Mouse (Mus musculus) hindbrain, embryonic 15.5 days (tissue): ENCODE data around the gene Sp140. TPM values are rescaled to one million over a fixed set of nuclear protein-coding genes. Genes with fewer than 3 reads are reported as not detected.
A peak's percentile ranks its signal among the peaks of the same experiment; 100 is the strongest.
"Not testable (repeated sequence)": the region's sequence is repeated elsewhere in the genome, so short reads cannot be mapped to it uniquely, and the experiment has no call there.

ENCODE experiments used
- ATAC-seq: fragments of 200-750 bp; cut with Nextera tagmentation; 2 replicates; pipeline ENCODE4 v1.8.0; 2017; ENCODE audit warnings: low read depth, moderate number of reproducible peaks, moderate TSS enrichment; ENCODE audit not compliant: low FRiP score
- H3K27ac ChIP-seq: fragments of 300-500 bp; sonication (generic); replicated peaks from 2 replicates; pipeline ENCODE4 v1.5.1; 2015; ENCODE audit warnings: mild to moderate bottlenecking, inconsistent platforms
- H3K27me3 ChIP-seq: fragments of 300-500 bp; sonication (generic); 2 replicates; pipeline ENCODE4 v1.6.1; 2015; ENCODE audit warnings: control low read depth, inconsistent platforms
- H3K36me3 ChIP-seq: fragments of 300-500 bp; sonication (generic); 2 replicates; pipeline ENCODE4 v1.6.1; 2015; ENCODE audit warnings: control low read depth, inconsistent platforms
- H3K4me1 ChIP-seq: fragments of 300-500 bp; sonication (generic); replicated peaks from 2 replicates; pipeline ENCODE4 v1.6.1; 2015; ENCODE audit warnings: control low read depth, inconsistent platforms
- H3K4me2 ChIP-seq: fragments of 300-500 bp; sonication (generic); 2 replicates; pipeline ENCODE4 v1.6.1; 2015; ENCODE audit warnings: moderate library complexity, mild to moderate bottlenecking, inconsistent platforms
- H3K4me3 ChIP-seq: fragments of 300-500 bp; sonication (generic); 2 replicates; pipeline ENCODE4 v1.5.1; 2015; ENCODE audit warnings: mild to moderate bottlenecking, inconsistent platforms
- H3K9ac ChIP-seq: fragments of 300-500 bp; sonication (generic); 2 replicates; pipeline ENCODE4 v1.6.1; 2015; ENCODE audit warnings: inconsistent platforms
- H3K9me3 ChIP-seq: fragments of 300-500 bp; sonication (generic); 2 replicates; pipeline ENCODE4 v1.6.1; 2016; ENCODE audit warnings: control low read depth, inconsistent platforms
- WGBS: fragments of 180-500 bp; shearing (Covaris S2); methylation state at CpG from one replicate; pipeline ENCODE4 v1.1.7; 2015; 5-methylcytosine and 5-hydroxymethylcytosine counted together
- polyA plus RNA-seq: library from polyadenylated mRNA; unstranded; fragments of >200 nt; fragmentation: Nextera tagmentation; extraction: Ambion mirVana; gene quantifications from 2 replicates; pipeline ENCODE4 v1.2.1, GENCODE M21; 2015

Sp140 gene
- polyA plus RNA-seq: 0.49 and 0.64 TPM in 2 replicates

DNA sequence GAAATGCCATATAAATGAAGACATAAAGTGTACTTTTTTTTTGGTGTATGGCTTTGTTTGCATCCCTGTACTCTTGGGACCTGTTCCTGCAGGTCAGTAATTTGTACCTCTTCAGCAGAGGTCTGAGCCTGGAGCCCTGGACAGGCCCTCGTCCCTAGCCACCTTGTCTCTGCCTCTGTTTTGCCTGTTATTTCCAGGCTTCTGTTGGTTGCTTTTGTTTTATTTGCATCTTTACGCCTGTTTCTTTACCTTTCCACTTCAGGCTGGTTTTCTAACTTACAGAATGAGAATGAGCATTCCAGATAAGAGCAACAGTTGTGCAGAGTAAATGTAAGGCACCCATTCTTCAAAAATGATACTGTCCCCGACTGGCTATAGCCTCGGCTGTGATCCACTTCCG is at the start of gene Sp140:
Gene Sp140 (plus strand): TSS at position 301 of the 400 bp plus-strand sequence.
- H3K9ac ChIP-seq, H3K27me3 ChIP-seq, ATAC-seq, H3K27ac ChIP-seq, H3K4me1 ChIP-seq, H3K36me3 ChIP-seq, H3K4me3 ChIP-seq, H3K4me2 ChIP-seq, H3K9me3 ChIP-seq: not testable (repeated sequence)
- WGBS: no CpG with 5 or more reads among the region's 5 CpGs

DNA sequence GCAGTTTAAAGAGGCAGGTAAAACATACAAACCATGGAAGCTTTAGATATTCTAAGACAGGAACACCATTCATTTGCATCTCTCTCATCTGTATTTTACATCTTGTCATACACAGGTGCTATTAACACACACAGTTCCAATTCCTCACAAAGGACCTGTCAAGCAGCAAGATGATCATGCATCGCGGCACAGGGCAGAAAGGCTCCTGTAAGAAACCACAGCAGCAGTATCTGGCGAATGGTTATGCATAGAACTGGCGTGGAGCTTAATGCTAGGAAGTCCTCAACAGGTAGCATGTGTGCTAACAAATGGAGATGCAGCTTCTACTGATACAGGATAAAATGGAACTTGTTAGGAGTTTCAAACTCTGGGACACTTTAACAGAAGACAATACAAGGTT is 44.9 kb upstream of the Sp140 start:
- not testable (repeated sequence) for H3K9me3 ChIP-seq, H3K4me2 ChIP-seq, H3K36me3 ChIP-seq, ATAC-seq, H3K27ac ChIP-seq, H3K27me3 ChIP-seq, H3K4me1 ChIP-seq, H3K9ac ChIP-seq, H3K4me3 ChIP-seq
- 80% methylated on average over 4 of the region's 4 CpGs for WGBS

DNA sequence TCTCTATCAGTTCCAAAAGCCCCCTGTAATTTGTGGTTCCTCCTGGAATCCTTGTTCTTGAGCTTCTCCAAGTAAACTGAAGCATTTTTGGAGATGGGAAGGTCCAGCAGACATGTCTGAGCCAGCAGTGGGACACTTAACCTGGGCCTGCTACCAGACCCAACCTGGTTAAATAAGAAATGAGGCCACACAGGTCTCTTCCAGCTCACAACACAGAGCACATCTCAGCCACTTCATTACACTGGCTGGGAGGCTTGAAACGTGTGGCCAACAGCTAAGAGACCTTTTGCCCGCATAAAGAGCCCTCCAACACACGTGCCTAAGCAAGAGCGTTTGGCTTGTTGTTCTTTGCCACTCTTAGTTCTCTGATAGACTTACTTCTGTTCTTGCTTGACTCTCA is 26.6 kb upstream of the Sp140 start:
- 73% methylated on average over 4 of the region's 4 CpGs for WGBS
- ATAC-seq, H3K9me3 ChIP-seq, H3K27ac ChIP-seq, H3K36me3 ChIP-seq, H3K4me1 ChIP-seq, H3K9ac ChIP-seq, H3K27me3 ChIP-seq, H3K4me2 ChIP-seq, H3K4me3 ChIP-seq: not testable (repeated sequence)

DNA sequence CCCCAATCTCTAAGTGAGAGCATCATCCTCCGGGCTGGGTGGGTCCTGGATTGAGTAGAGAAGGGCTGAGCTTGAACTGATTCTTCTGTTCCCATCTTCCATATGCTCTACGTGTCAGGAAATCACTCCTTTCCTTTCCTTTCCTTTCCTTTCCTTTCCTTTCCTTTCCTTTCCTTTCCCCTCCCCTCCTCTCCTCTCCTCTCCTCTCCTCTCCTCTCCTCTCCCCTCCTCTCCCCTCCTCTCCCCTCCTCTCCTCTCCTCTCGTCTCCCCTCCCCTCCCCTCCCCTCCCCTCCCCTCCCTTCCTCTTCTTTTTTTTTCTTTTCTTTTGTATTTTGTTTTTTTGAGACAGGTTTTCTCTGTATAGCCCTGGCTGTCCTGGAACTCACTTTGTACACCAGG is 24.8 kb upstream of the Sp140 start, which contains the start of gene G530012D18Rik:
Gene G530012D18Rik (plus strand): TSS at position 301 of the 400 bp plus-strand sequence.
- not testable (repeated sequence) for H3K4me3 ChIP-seq, H3K27ac ChIP-seq, ATAC-seq, H3K9ac ChIP-seq, H3K9me3 ChIP-seq, H3K36me3 ChIP-seq, H3K4me2 ChIP-seq, H3K4me1 ChIP-seq, H3K27me3 ChIP-seq
- 81% methylated on average over 2 of the region's 3 CpGs for WGBS

DNA sequence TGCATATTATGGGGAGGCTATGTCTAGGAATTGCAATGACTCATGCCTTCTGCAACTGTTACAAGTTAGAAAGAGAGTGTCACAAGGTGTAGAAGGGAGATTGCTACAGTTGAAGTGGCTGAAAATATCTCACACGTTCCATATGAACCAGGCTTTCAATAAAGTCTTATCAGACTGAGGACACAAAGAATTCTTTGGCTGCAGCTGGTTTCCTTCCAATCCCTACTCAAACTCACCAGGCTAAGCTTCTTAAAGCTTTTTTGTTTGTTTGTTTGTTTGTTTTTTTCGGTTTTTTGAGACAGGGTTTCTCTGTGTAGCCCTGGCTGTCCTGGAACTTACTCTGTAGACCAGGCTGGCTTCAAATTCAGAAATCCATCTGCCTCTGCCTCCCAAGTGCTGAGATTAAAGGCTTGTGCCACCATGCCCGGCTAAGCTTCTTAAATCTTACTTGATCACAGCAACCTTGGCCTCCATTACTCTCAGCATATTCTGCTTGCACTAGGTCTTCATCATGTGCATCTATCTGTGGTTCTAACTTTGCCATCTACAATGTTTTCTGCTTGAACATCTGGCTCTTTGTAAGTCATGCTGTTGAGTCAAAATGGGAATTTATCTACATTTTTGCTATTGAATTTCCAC is 21.7 kb upstream of the Sp140 start:
- not testable (repeated sequence) for H3K4me3 ChIP-seq, H3K27ac ChIP-seq, H3K9ac ChIP-seq, H3K36me3 ChIP-seq, H3K4me1 ChIP-seq, H3K4me2 ChIP-seq, H3K9me3 ChIP-seq, ATAC-seq, H3K27me3 ChIP-seq
- 77% methylated on average over 3 of the region's 3 CpGs for WGBS

DNA sequence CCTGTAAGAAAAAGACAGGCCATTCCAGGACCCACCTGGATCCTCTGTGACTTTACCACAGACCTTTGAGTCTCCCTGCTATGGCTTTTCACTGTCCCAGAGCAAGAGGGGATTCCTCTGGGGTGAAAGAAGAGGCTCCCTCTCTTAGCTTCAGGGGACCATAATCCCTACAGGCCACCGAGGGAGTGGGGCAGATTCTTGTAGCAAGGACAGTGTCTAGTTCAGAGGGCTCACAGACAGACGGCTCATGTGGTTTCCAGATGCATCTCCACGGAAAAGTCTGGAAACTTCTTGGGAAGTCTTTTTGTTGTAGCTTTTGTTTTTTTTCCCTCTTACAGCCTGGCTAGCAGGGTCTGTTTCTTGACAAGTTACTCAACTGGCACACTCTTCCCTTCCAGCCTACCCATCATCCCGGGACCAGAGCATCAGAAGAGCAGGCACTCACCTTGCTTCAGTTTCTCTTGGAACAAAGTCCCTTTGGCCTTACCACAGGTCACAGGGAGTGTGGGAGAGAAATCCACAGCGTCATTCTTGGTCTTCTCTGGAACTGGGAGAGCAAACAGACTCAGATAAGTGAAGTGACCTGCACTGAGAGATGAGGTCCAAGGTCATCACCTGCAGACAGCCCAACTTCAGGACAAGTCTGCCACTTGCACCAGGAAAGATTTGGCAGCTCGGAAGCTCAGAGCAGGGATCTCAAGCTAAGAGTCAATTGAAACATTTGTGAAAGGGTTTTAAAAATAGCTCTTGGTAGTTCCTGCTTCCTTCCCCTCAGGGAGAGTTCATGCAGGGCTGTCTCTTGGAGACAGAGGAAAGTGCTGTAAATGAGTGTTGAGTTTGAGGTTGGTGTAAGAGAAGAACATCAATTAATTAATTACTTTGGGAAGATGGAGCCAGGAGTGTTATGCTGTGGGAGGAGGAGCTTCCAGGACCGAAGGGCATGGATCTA is 20.7 kb upstream of the Sp140 start:
- ATAC-seq, H3K9ac ChIP-seq, H3K36me3 ChIP-seq, H3K4me1 ChIP-seq, H3K4me3 ChIP-seq, H3K4me2 ChIP-seq, H3K9me3 ChIP-seq, H3K27ac ChIP-seq, H3K27me3 ChIP-seq: not testable (repeated sequence)
- 70% methylated on average over 6 of the region's 7 CpGs for WGBS

DNA sequence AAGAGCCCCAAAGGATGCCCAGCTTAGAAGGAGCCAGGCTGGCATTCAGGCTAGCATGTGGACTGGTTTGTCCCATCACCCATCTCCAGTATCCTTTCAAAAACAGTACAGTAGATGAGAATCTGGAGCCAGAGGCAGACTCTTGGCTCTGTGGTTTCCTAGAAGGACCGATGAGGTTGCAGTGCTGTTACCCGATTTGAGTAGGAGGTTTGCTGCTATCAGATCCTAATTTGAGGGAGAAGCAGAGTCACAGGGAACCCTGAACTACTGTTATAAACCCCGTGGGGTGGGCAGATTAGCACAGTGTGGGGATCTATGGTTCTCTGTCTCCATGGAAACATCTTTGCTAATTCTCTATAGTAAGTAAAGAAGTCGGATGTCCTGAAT is 20.0 kb upstream of the Sp140 start:
- not testable (repeated sequence) for H3K36me3 ChIP-seq, H3K4me2 ChIP-seq, H3K9me3 ChIP-seq, H3K9ac ChIP-seq, H3K27ac ChIP-seq, H3K4me3 ChIP-seq, H3K27me3 ChIP-seq, H3K4me1 ChIP-seq
- peak; percentile 75 for ATAC-seq
- 78% methylated on average over 3 of the region's 4 CpGs for WGBS

DNA sequence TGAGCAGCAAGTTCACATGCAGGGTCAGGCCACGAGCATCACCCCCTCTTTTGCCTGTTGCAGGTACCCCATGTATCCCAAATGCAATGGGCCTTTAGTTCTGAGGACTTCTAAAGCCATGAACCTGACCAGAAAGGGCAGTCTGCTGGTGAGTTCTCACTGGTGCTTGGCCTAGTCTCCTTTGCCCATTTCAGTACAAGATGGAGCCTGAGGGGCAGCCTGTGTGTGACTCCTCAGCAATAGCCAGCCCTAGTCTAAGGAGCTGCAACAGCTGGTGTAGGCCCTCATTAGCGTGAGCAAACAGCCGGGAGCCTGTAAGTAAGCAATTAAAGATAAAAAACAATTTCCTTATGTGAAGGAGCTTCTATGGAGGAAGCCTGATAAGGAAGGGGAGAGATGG is 19.6 kb upstream of the Sp140 start:
- 0 out of 2 replicates have a peak, but pooled peaks have one; percentile 19 for ATAC-seq
- H3K36me3 ChIP-seq, H3K4me2 ChIP-seq, H3K9ac ChIP-seq, H3K9me3 ChIP-seq, H3K27me3 ChIP-seq, H3K4me3 ChIP-seq, H3K27ac ChIP-seq, H3K4me1 ChIP-seq: not testable (repeated sequence)
- 76% methylated on average over 3 of the region's 3 CpGs for WGBS

DNA sequence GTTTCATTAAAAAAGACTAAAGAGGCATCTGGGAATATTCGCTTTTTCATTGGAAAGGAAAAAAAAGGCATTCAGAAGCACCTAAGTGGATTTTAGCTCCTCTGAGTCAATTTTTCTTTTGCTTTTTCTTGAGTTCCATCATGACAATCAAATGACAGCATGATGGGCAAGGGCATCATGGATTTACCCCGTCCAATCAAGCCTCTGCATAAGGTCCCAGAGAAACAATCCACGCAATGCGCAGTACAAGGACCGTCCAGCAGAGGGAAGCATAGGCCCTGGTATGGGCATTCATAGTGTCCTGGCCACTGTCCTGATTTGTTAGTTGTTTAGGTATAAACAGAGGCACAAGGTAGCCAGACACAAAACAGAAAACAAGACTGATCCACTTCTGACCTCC is 18.7 kb upstream of the Sp140 start:
- not testable (repeated sequence) for H3K4me3 ChIP-seq, H3K9ac ChIP-seq, ATAC-seq, H3K27ac ChIP-seq, H3K9me3 ChIP-seq, H3K4me1 ChIP-seq, H3K4me2 ChIP-seq, H3K27me3 ChIP-seq, H3K36me3 ChIP-seq
- WGBS: 37% methylated on average over 5 of the region's 5 CpGs

DNA sequence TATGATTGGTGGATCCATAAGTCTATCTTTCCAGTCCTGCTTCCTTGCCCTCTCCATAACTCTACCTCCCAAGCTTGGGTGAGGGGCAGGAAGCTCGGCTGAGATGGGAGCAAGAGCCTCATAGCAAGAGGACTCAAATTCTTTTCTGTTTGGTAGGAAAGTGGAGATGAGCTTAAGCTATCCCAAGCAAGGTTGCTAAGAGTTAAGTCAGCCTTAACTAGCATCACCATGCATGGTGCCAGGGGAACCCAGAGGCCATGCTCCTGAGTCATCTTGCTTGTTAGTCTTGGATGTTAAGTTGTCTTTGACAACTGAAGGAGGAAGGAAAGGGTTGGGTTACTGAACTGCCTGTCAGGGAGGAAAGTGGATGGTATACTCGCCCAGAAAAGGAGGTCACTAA is 11.5 kb upstream of the Sp140 start:
- not testable (repeated sequence) for H3K4me3 ChIP-seq, H3K9me3 ChIP-seq, H3K9ac ChIP-seq, H3K4me2 ChIP-seq, H3K36me3 ChIP-seq, H3K27ac ChIP-seq, H3K27me3 ChIP-seq, ATAC-seq, H3K4me1 ChIP-seq
- WGBS: 88% methylated on average over 1 of the region's 2 CpGs

DNA sequence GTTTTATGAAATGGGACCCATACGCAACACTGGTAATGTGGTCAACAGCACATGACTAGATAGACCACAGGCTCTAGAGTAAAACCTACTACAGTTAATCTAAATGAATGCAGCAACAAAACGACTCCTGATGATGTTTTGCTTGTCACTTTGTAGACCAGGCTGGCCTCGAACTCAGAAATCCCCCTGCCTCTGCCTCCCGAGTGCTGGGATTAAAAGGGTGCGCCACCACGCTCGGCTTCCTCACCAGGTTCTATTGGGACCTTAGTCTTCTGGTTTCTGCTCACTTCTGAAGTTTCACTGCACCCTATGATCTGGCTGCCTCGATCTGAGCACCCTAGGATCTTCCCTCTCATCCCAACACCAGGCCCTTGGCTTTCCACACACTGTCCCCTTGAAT is 7.7 kb upstream of the Sp140 start:
- H3K36me3 ChIP-seq, ATAC-seq, H3K4me2 ChIP-seq, H3K9ac ChIP-seq, H3K4me3 ChIP-seq, H3K9me3 ChIP-seq, H3K27ac ChIP-seq, H3K4me1 ChIP-seq, H3K27me3 ChIP-seq: not testable (repeated sequence)
- 87% methylated on average over 8 of the region's 8 CpGs for WGBS

DNA sequence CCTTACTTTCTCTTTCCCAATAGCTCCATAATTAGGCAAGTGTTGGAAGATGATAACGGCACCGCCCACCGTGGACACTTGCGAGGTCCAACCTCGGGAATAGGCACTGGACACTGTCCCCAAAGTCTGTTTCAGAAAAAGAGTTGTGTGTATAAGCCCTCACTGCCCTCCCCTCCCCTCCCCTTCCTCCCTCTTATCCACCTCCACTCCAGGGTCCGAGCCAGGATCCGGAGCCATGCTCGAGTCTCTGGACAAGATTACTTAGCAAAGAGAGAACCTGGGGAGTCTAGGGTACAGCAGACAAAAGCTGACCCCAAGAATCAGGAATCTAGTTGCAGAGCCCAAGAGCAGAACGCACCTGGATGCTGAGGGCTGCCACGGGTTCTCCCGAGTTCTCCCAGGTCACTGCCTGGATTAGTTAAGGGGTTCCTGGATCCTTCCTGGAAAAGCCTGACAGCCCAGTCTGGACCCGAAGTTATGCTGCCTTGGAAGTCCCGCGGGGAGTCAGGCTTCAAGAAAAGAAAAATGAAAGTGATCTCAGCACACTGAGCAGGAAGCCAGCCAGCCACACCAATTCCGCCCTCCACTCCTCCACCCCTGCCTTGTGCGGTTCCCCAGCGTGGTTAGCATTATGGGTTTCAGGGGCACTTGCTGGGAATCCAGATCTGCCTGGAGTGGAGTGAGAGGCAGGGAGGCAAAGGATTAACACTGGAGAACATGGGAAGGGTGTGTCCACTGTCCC is 1.7 kb upstream of the Sp140 start, which contains the start of gene Sp110:
Gene Sp110 (minus strand): TSS at position 547 of the 742 bp plus-strand sequence.
- not testable (repeated sequence) for H3K4me3 ChIP-seq, ATAC-seq

More for the DNA sequence above, 1.7 kb upstream of the Sp140 start, which contains the start of gene Sp110:
- not testable (repeated sequence) for H3K4me1 ChIP-seq, H3K4me2 ChIP-seq, H3K27me3 ChIP-seq, H3K36me3 ChIP-seq, H3K27ac ChIP-seq, H3K9me3 ChIP-seq, H3K9ac ChIP-seq
- 75% methylated on average over 14 of the region's 17 CpGs for WGBS
